Mouse (Mus musculus) embryonic fibroblast, embryonic 13.5 days (primary cell): ENCODE results near the gene Xcl1.

Source experiments
- CTCF ChIP-seq: IDR thresholded peaks from 2 replicates; pipeline ENCODE4 v1.5.1; 2011; ENCODE audit warnings: mild to moderate bottlenecking, control low read depth, low read length, moderate library complexity, borderline replicate concordance; ENCODE audit not compliant: insufficient read depth
- POLR2A ChIP-seq: IDR thresholded peaks from 2 replicates; pipeline ENCODE4 v1.6.1; 2011; ENCODE audit warnings: low read depth, mild to moderate bottlenecking, control low read depth, low read length, moderate library complexity

- TF ChIP-seq CTCF: no peak
- no peak for TF ChIP-seq POLR2A
Measured at GRCm38 (mm10) chr1:164888563-164888962, 46.8 kb downstream of the Xcl1 start.
